Mouse (Mus musculus) left cerebral cortex, adult 2 months (tissue): Measurements from ENCODE around the gene B3galnt2. TPM values are rescaled to one million over a fixed set of nuclear protein-coding genes. Genes with fewer than 3 reads are reported as not detected.

Source experiments
- DNase-seq, 2 experiments: peaks; one replicate each; pipeline ENCODE4 v3.0.0; 2021 to 2022; ENCODE audit warnings: low spot score in 2 of 2, mixed read lengths in 1 of 2; ENCODE audit errors: extremely low spot score in 1 of 2
- H3K27ac ChIP-seq: fragments of 200-600 bp; 2 replicates; pipeline ENCODE4 v1.8.1; 2022
- H3K4me3 ChIP-seq: fragments of 200-600 bp; 2 replicates; pipeline ENCODE4 v1.8.1; 2022
- CTCF ChIP-seq: fragments of 200-600 bp; IDR thresholded peaks from 2 replicates; pipeline ENCODE4 v1.8.1; 2022; ENCODE audit warnings: antibody characterized with exemption, mild to moderate bottlenecking, moderate library complexity
- intact Hi-C: fragments of 180-260 bp; cut with DNase I; formaldehyde crosslinking; loops from one replicate; pipeline ENCODE4 v1.15.1; 2025
- total RNA-seq, 2 experiments: library from RNA; stranded (reverse); gene quantifications; 2 replicates each; pipeline ENCODE4 v1.2.3; 2021

Gene B3galnt2
- total RNA-seq, 2 experiments from 2014 or later, result 15.2 to 15.4 TPM

DNA sequence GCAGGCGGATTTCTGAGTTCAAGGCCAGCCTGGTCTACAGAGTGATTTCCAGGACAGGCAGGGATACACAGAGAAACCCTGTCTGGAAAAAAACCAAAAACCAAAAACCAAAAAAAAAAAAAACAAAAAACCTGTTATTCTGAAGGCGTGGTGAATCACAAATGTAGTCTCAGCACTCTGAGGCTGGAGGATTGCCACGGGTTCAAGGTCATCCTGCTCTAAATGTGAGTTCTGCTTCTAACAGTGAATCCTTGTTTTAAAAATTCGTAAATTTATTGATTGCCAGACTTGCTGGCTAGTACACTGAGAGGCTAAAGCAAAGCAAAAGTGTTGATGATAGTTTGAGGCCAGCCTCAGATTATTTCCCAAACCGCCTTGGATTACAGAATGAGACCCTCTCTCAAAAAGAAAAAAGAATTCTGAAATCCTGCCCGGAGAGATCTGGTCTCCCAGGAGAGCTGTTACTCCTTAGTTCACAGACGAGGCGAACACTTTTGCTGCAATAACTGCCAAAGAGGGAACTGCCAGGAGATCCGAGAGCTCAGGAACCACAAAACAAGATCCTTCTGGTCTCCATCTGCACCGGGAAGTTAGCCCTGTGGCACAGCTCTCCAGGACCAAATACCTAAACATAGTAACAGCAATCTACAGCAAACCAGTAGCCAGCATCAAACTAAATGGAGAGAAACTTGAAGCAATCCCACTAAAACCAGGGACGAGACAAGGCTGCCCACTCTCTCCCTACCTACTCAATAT, 81.8 kb downstream of the B3galnt2 start:
- no peak for DNase-seq
- no peak for TF ChIP-seq CTCF
- no peak overlapping the region for H3K27ac ChIP-seq
- no peak overlapping the region for H3K4me3 ChIP-seq
- intact Hi-C loops, result loop anchor here (10.0 kb wide), 1 partner anchor 81 kb away; the partner anchor contains the start of gene B3galnt2

GRCm38 (mm10) chr13:14038911-14039291, 84.6 kb downstream of the B3galnt2 start:
- DNase-seq, result no peak
- intact Hi-C loops, result loop anchor here (2.0 to 10.0 kb wide), 2 partner anchors 24 to 84 kb away; partner anchors contain the start of genes Arid4b, B3galnt2 and Ggps1
- TF ChIP-seq CTCF, result no peak
- Histone ChIP-seq H3K27ac (peak overlapping the region; percentile 99), H3K4me3 (peak overlapping the region; percentile 74)

GRCm38 (mm10) chr13:14039292-14039965, 85.2 kb downstream of the B3galnt2 start, which contains the start of gene Tbce:
Tbce (minus strand) TSS chr13:14039638.
- peak; percentile 89 to 91 for DNase-seq
- H3K27ac ChIP-seq, result peak within 1 kb of the TSS; percentile 99
- TF ChIP-seq CTCF, result peak; percentile 35
- peak within 1 kb of the TSS; percentile 74 for H3K4me3 ChIP-seq
- intact Hi-C loops, result loop anchor here (2.0 to 10.0 kb wide), 2 partner anchors 23 to 85 kb away; partner anchors contain the start of genes Arid4b, B3galnt2 and Ggps1

DNA sequence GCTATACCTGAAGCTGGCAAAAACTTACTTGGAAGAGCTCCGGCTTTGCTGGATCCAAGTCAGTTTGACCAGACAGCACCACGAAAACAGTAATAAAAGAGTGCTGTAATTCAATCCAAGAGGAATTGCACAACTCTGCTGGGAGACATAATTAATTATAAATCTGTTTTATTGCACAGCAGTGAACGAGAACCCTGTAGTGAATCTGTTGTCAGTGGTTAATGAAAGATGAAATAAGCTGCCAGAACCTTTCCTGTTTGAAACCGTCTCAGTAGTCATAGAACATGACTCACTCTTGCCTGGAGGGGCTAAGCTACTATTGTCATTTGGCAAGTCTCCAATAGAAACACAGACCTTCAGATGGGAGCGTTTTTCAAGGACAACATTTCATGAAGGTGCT, 85.9 kb downstream of the B3galnt2 start:
- TF ChIP-seq CTCF, result no peak
- no peak for DNase-seq
- intact Hi-C loops, result no loop called here
- H3K4me3 ChIP-seq, result peak overlapping the region; percentile 74
- peak overlapping the region; percentile 99 for H3K27ac ChIP-seq

GRCm38 (mm10) chr13:14043851-14044250, 89.6 kb downstream of the B3galnt2 start:
- intact Hi-C loops, result no loop called here
- Histone ChIP-seq H3K27ac (no peak overlapping the region), H3K4me3 (no peak overlapping the region)
- DNase-seq, result no peak
- no peak for TF ChIP-seq CTCF

DNA sequence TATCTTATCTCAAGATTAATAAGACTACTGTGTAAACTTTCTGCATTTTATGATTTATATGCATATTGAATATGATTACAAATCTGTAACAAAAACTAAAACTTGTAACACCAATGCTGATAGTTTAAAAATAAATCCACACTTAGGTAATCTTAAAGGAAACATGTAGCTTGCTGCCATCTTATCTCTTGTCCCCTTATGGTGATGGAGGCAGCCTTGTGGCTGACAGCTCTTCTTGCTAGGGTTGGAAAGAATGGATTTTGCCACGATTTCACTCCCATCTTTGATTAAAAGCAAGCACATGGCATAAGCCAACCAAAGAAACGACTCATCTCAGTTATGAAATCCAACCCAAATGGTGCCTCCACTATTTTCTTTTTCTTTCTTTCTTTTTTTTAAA, 90.3 kb downstream of the B3galnt2 start:
- intact Hi-C loops, result no loop called here
- Histone ChIP-seq H3K4me3 (no peak overlapping the region), H3K27ac (no peak overlapping the region)
- no peak for DNase-seq
- no peak for TF ChIP-seq CTCF

Other genes with a start within 250 kb of the B3galnt2 start
- 10 to 100 TPM; 39.3 to 45.2 TPM for gene Gng4, start 170.4 kb upstream of the B3galnt2 start, total RNA-seq
- 10 to 100 TPM; 79.8 to 85.0 TPM for gene Tbce, start 85.2 kb downstream of the B3galnt2 start, total RNA-seq
- 10 to 100 TPM; 49.3 to 54.6 TPM for gene Arid4b, start 108.8 kb downstream of the B3galnt2 start, total RNA-seq
- 10 to 100 TPM; 65.7 to 66.6 TPM for gene Ggps1, start 109.0 kb downstream of the B3galnt2 start, total RNA-seq